Mouse (Mus musculus): Measurements from ENCODE around the gene Cltc.

Gene Cltc

GRCm38 (mm10) chr11:86683395-86684125, 73.8 kb downstream of the Cltc start, which contains the start of the genes Vmp1 and Ptrh2:
Gene Vmp1, minus strand, starts transcription at chr11:86683836.
Gene Ptrh2, plus strand, starts transcription at chr11:86683985.
- DNase-seq (ENCODE audit: low read depth, low spot score), result peak; percentile 97

DNA sequence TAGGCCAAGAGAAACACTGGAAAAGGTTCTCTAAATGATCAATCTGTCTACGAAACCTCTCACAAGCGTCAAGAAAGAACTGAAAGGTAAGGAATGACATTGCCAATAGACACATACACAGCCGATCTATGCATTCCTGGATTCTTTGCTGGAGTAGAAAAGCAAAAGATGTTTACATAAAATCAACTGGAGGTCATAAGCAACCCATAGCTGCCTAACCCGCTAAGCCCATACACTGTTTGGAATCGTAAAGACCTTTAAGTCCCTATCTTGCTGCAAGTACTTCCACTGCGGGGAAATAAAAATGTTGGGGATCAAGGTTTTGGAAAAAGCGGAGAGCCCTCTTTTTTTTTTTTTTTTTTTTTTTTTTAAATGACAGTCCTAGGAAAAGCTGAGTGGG, 74.5 kb downstream of the Cltc start:
- DNase-seq (ENCODE audit: low read depth, low spot score), result no peak

GRCm38 (mm10) chr11:86681423-86681822, 75.9 kb downstream of the Cltc start:
- DNase-seq (ENCODE audit: low read depth, low spot score), result no peak

GRCm38 (mm10) chr11:86680729-86681128, 76.6 kb downstream of the Cltc start:
- DNase-seq (ENCODE audit: low read depth, low spot score), result no peak

GRCm38 (mm10) chr11:86678957-86679356, 78.4 kb downstream of the Cltc start:
- no peak for DNase-seq (ENCODE audit: low read depth, low spot score)

DNA sequence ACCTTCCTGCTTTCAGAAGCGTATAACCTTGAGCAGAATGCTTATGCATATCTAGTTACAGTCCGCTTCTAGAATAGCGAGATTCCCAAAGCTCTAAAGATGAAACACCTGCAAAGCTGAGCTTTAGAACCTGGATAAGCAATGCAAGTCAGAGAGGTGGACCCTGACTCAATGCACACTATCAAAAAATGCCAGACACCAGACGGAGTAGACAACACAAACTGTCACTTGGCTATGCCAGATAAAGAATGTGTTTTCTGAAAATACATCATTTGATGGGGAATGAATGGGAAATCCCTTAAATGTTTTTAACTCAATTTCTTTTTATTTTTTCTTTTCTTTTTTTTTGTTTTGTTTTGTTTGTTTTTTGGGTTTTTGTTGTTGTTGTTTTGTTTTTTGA, 81.8 kb downstream of the Cltc start:
- DNase-seq (ENCODE audit: low read depth, low spot score), result no peak

- DNase-seq (ENCODE audit: low read depth, low spot score), result no peak
These were observed 84.6 kb downstream of the Cltc start for GRCm38 (mm10) chr11:86672772-86673171.

GRCm38 (mm10) chr11:86671041-86671675, 86.2 kb downstream of the Cltc start:
- DNase-seq (ENCODE audit: low read depth, low spot score), result peak; percentile 83

DNA sequence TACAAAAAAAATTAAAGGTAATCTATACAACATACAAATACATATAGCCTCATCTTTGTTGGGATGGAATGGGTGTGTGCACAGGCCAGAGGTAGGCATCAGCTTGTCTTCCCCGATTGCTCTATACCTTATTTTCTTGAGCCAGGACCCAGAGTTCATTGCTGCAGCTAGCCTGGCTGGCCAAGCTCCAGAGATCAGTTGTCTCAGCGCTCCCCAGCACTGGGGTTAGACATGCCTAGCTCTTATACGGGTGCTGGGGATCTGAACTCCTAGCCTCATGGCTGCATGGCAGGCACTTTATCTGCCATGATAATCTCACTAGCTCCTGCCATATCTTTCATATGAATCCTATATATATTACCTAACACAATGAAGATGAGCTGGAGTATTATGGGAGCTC, 89.2 kb downstream of the Cltc start:
- DNase-seq (ENCODE audit: low read depth, low spot score), result no peak

GRCm38 (mm10) chr11:86667553-86667952, 89.8 kb downstream of the Cltc start:
- DNase-seq (ENCODE audit: low read depth, low spot score), result no peak

GRCm38 (mm10) chr11:86664406-86664805, 93.0 kb downstream of the Cltc start:
- peak; percentile 77 for DNase-seq (ENCODE audit: low read depth, low spot score)

- no peak for DNase-seq (ENCODE audit: low read depth, low spot score)
These were observed 93.4 kb downstream of the Cltc start for GRCm38 (mm10) chr11:86663977-86664376.

GRCm38 (mm10) chr11:86662986-86663895, 94.1 kb downstream of the Cltc start:
- DNase-seq (ENCODE audit: low read depth, low spot score), result no peak

DNA sequence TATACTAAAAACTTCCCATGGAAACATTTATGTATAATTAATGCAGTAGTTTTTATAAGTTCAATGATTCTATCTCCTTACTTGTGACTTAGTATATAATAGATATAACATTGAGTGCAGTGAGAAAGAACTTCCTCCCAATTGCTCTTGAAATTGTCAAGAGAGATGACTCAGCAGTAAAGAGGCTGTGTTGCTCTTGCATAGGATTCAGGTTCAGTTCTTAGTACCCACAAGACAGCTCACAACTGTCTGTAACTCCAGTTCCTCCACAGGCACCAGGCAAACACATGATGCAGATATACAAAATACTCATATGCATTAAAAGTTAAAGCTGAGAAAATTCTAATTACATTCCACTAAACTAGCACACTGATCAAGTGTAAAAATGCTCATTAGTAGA, 99.5 kb downstream of the Cltc start:
- no peak for DNase-seq (ENCODE audit: low read depth, low spot score)

DNA sequence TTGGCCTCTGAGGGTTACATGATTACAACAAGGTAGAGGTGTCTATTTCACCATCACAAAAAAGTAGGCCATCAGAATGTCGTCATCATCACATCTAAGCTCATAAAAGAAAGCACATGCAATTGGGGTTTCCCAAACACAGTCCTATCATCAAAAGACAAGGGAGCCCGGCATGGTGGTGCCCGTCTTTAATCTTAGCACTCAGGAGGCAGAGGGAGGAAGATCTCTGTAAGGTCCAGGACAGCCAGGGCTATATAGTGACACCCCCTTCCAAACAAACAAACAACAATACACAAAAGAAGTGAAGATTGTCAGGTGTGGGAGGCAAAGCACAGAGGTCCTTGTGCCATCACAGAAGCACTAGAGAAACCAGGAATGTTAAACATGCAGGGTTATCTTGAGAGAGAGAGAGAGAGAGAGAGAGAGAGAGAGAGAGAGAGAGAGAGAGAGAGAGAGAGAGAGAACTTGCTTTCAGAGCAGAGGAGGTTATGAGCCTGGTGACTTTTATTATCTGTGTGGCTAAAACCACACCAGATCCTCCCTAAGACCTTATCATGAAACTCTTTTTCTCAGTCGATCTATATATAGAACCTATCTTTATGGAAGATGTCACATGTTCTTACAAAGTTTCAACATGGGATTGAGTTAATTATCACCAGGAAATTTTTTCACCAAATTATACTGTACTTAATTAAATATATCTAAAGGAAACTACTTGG, 100.4 kb downstream of the Cltc start:
- DNase-seq (ENCODE audit: low read depth, low spot score), result no peak

DNA sequence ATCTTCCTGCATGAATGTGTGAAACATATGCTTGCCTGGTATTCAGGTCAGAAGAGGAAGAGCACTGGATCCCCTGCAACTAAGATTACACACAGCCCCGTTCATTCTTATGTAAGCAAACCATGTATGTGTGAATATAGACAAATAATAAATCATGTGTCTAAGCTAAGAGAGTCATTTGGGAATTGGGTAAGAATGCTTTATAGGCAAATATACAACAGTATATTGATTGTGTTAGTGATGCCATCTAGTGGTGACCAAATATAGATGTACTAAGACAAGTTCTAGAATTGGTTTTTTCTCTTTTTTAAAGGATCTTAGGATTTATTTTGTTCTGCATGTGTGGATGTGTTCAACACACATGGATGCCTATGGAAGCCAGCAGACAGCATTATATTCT, 101.7 kb downstream of the Cltc start:
- no peak for DNase-seq (ENCODE audit: low read depth, low spot score)

GRCm38 (mm10) chr11:86654096-86654495, 103.3 kb downstream of the Cltc start:
- DNase-seq (ENCODE audit: low read depth, low spot score), result no peak

DNA sequence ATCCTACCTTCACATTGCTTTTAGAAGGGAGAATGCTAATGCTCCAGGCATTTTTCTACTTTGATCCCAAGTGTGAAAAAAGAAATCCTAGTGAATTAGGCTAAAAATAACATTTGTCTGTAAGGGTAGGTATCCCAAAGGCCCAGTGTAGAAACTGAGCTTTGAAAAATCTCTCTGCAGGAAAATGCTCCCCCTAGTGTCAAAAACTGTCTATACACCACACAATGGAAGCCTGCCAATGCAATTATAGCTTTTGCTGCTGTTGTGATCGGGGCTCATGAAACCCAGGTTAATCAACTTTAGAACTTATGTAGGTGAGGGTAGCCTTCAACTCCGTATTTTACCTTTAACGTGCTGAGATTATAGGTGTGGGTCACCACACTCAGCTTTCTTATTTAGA, 103.9 kb downstream of the Cltc start:
- peak; percentile 34 for DNase-seq (ENCODE audit: low read depth, low spot score)

- no peak for DNase-seq (ENCODE audit: low read depth, low spot score)
These were observed 104.8 kb downstream of the Cltc start for GRCm38 (mm10) chr11:86652578-86652979.

DNA sequence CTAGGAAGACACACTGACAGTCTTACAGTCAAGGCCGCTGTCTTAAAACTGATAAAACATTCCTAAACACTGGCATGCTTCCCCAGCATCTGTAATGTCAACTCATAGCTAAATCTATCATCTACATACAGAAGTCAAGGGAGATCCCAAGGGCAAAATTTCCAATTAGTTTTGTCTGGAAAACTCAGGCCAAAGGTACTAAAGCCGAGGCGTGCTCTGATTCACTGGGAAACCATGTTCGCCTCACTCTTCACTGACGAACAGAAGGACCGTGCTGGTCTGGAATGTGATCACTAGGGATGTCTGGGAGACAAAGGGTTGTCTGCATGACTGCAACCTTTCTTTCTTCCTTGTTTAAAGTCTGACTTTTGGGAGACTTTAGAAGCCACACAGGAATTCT, 106.7 kb downstream of the Cltc start:
- no peak for DNase-seq (ENCODE audit: low read depth, low spot score)

- DNase-seq (ENCODE audit: low read depth, low spot score), result no peak
These were observed 107.8 kb downstream of the Cltc start for GRCm38 (mm10) chr11:86649542-86649941.
